Mouse (Mus musculus) kidney, postnatal 0 days (tissue): ENCODE results near the gene Wdfy2. TPM values are rescaled to one million over a fixed set of nuclear protein-coding genes. Genes with fewer than 3 reads are reported as not detected.

ENCODE experiments used
- ATAC-seq: fragments of 200-750 bp; cut with Nextera tagmentation; replicated peaks from 2 replicates; pipeline ENCODE4 v1.8.0; 2017; ENCODE audit warnings: low read depth, moderate number of reproducible peaks, moderate TSS enrichment, moderate library complexity; ENCODE audit not compliant: low FRiP score
- DNase-seq: peaks from one replicate; pipeline ENCODE4 v3.0.0-alpha.2; 2016; ENCODE audit warnings: low spot score
- H3K27ac ChIP-seq: fragments of 300-500 bp; sonication (generic); 2 replicates; pipeline ENCODE4 v1.5.1; 2014; ENCODE audit warnings: mild to moderate bottlenecking
- H3K27me3 ChIP-seq: fragments of 300-500 bp; sonication (generic); 2 replicates; pipeline ENCODE4 v1.6.1; 2014; ENCODE audit warnings: low read length, mixed read lengths; ENCODE audit not compliant: insufficient read depth
- H3K36me3 ChIP-seq: fragments of 300-500 bp; sonication (generic); 2 replicates; pipeline ENCODE4 v1.6.1; 2014; ENCODE audit warnings: low read length, mixed read lengths; ENCODE audit not compliant: insufficient read depth
- H3K4me1 ChIP-seq: fragments of 300-500 bp; sonication (generic); replicated peaks from 2 replicates; pipeline ENCODE4 v1.6.1; 2014; ENCODE audit warnings: antibody characterized with exemption, low read length, mixed read lengths; ENCODE audit not compliant: insufficient read depth
- H3K4me2 ChIP-seq: fragments of 300-500 bp; sonication (generic); 2 replicates; pipeline ENCODE4 v1.6.1; 2014; ENCODE audit warnings: mild to moderate bottlenecking, low read length, moderate library complexity, mixed read lengths
- H3K4me3 ChIP-seq: fragments of 300-500 bp; sonication (generic); replicated peaks from 2 replicates; pipeline ENCODE4 v1.5.1; 2014; ENCODE audit warnings: low read depth, low read length
- H3K9ac ChIP-seq: fragments of 300-500 bp; sonication (generic); 2 replicates; pipeline ENCODE4 v1.6.1; 2014; ENCODE audit warnings: low read depth, low read length
- H3K9me3 ChIP-seq: fragments of 300-500 bp; sonication (generic); replicated peaks from 2 replicates; pipeline ENCODE4 v1.6.1; 2016; ENCODE audit warnings: low read length, inconsistent platforms, mixed read lengths
- CTCF ChIP-seq: IDR thresholded peaks from 2 replicates; pipeline ENCODE4 v1.5.1; 2016; ENCODE audit warnings: antibody characterized with exemption, low read depth, mild to moderate bottlenecking, moderate library complexity
- WGBS: fragments of 180-500 bp; shearing (Covaris S2); extraction: QIAGEN DNeasy Blood & Tissue Kit; methylation state at CpG from one replicate; pipeline ENCODE4 v1.1.7; 2014; 5-methylcytosine and 5-hydroxymethylcytosine counted together
- microRNA-seq: library from miRNA; unstranded; fragments of <30 nt; microRNA quantifications from one replicate; pipeline ENCODE4, GENCODE M21; 2016
- polyA plus RNA-seq: library from polyadenylated mRNA; unstranded; fragments of >200 nt; fragmentation: Nextera tagmentation; extraction: Ambion mirVana; gene quantifications from 2 replicates; pipeline ENCODE4 v1.2.1, GENCODE M21; 2015

Wdfy2 gene
- polyA plus RNA-seq, 1 experiment from 2014 or later = 3.9 TPM

DNA sequence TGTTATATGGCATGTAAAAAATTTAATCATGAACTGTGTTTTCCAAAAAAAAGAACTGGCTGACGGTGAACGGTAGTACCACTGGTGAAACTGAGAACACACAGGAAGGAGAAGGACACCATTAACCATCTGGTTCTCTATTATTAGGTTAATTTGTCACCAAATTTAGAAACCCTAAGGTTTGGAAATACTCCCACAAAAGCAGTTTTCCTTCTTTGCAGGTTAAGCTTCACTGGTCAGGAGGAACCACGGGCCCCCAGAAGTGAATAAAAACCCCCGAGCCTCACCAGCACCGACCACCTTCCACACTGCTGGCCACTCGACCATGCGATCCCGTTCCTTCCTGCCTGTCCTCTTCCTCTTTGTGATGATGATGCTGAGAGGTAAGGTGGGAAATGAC lies 160.3 kb downstream of the Wdfy2 start, which contains the start of gene Defb47:
Defb47 (plus strand) TSS at position 301 of the 400 bp plus-strand sequence.
- Histone ChIP-seq H3K36me3 (no peaks in the 10 kb centered on the region), H3K4me1 (no peaks in the 10 kb centered on the region), H3K27ac (no peak within 1 kb of the TSS), H3K9me3 (no peaks in the 10 kb centered on the region), H3K4me3 (no peak within 1 kb of the TSS), H3K27me3 (no peaks in the 10 kb centered on the region), H3K4me2 (no peak within 1 kb of the TSS), H3K9ac (no peak within 1 kb of the TSS)
- WGBS = 51% methylated on average over 8 of the region's 8 CpGs
- DNase-seq (no peak), ATAC-seq (no peak)
- no peak for TF ChIP-seq CTCF

DNA sequence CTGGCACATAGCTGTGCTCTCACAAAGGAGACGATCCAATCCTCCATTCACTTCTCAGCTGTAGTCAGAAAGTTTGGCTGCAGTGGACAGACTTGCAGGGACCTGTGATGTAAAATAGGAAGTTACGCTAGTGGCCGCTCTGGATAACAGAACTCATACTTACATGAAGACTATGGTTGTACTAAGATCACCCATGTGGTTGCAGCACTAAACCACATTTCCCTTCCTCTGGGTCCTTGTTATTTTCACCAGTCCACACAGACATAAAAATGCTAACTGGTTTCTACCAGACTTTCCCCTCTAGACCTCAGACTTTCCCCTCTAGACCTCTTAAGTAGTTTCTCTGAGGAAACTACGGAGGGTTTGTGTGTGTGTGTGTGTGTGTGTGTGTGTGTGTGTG lies 161.5 kb downstream of the Wdfy2 start:
- H3K9ac ChIP-seq = no peak overlapping the region
- whole genome bisulfite sequencing = 86% methylated on average over 4 of the region's 4 CpGs
- no peak overlapping the region for H3K4me2 ChIP-seq
- no peaks in the 10 kb centered on the region for H3K27me3 ChIP-seq
- H3K9me3 ChIP-seq = no peaks in the 10 kb centered on the region
- H3K4me3 ChIP-seq = no peak overlapping the region
- DNase-seq (no peak), ATAC-seq (no peak)
- H3K27ac ChIP-seq = no peak overlapping the region
- TF ChIP-seq CTCF = no peak
- no peaks in the 10 kb centered on the region for H3K4me1 ChIP-seq
- no peaks in the 10 kb centered on the region for H3K36me3 ChIP-seq

DNA sequence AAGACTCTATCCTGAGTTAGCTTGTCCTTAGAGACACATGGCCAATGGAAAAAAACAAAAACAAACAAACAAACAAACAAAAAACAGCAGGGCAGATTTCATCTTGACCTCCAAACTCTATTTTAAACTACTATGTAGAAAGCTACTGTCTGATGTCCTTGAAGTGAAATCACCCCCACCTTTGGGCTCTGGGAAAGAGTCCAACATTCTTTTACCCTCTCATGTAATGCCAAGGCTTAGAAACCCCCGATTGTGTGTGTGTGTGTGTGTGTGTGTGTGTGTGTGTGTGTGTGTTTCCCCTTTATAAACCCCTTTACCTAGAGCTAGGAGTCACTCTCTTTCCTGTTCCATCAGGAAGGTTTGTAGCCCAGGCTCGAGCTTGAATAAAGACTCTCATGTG lies 165.1 kb downstream of the Wdfy2 start:
- no peak overlapping the region for H3K9ac ChIP-seq
- H3K4me1 ChIP-seq = no peaks in the 10 kb centered on the region
- H3K9me3 ChIP-seq = no peaks in the 10 kb centered on the region
- H3K4me3 ChIP-seq = no peak overlapping the region
- H3K4me2 ChIP-seq = no peak overlapping the region
- H3K27me3 ChIP-seq = no peaks in the 10 kb centered on the region
- no peak for TF ChIP-seq CTCF
- ATAC-seq = no peak
- H3K36me3 ChIP-seq = no peaks in the 10 kb centered on the region
- DNase-seq = no peak
- H3K27ac ChIP-seq = no peak overlapping the region
- WGBS = 54% methylated on average over 2 of the region's 2 CpGs

Small RNA genes within 50 kb of the gene (microRNA-seq; reads per million reads assigned to microRNA genes)
- not detected for gene Mir6541
- gene Mir8098 = not detected

Other genes starting within 250 kb of the Wdfy2 start
- gene Serpine3, start 174.0 kb upstream of the Wdfy2 start, polyA plus RNA-seq = not detected in 2 replicates
- gene Ints6, start 76.5 kb upstream of the Wdfy2 start, polyA plus RNA-seq = 13.5 and 17.1 TPM in 2 replicates
- gene Defb48, start 146.8 kb downstream of the Wdfy2 start, polyA plus RNA-seq = not detected in 2 replicates
- not detected in 2 replicates for gene Defb47, start 160.4 kb downstream of the Wdfy2 start, polyA plus RNA-seq
- gene Defb43, start 174.1 kb downstream of the Wdfy2 start, polyA plus RNA-seq = not detected in 2 replicates
- 15.1 and 23.5 TPM in 2 replicates for gene Defb42, start 209.3 kb downstream of the Wdfy2 start, polyA plus RNA-seq
- not detected in 2 replicates for gene Defb30, start 212.3 kb downstream of the Wdfy2 start, polyA plus RNA-seq